11 mouse cellular contexts compared by ENCODE assay signal in genomic region chr3:144318761-144319467, GRCm38 (mm10).
DNase-seq lines count a peak whose midpoint lies in the region; ATAC-seq and TF ChIP-seq lines count a peak whose summit lies in the region.
"Had no signal": no experiment of that assay in that cellular context is flagged by ENCODE, and none has a peak within 500 bp of the region (broad histone marks: within the 10 kb centered on the region; RNA-seq: fewer than 3 reads in every experiment).

No protein-coding gene starts in this region.

- peak; percentile 35; the same call in 1 of the 2 replicates for ATAC-seq in neural tube, embryonic 11.5 days (ENCODE audit: insufficient read depth, low FRiP score, low TSS enrichment)
- ATAC-seq in midbrain, embryonic 14.5 days (ENCODE audit: low FRiP score, low TSS enrichment): peak; percentile 73
- ATAC-seq in granulocyte monocyte progenitor cell, adult 5-6 weeks (replicated peaks; ENCODE audit: poor library complexity, severe bottlenecking): no peak

- H3K4me1 ChIP-seq in neural tube, embryonic 11.5 days (ENCODE audit: control insufficient read depth, insufficient read depth, low read length): no peaks in the 10 kb centered on the region
- peaks cover 4% of the 10 kb centered on the region; the same call in 1 of the 2 replicates for H3K4me1 ChIP-seq in midbrain, embryonic 14.5 days (ENCODE audit: control insufficient read depth, insufficient read depth, low read length)
- H3K4me1 ChIP-seq in lung, adult 2 months (ENCODE audit: control insufficient read depth, insufficient read depth, low read length): no peaks in the 10 kb centered on the region

- WGBS in neural tube, embryonic 11.5 days: 53% methylated on average over 16 of the region's 16 CpGs
- WGBS in midbrain, embryonic 14.5 days: 23% methylated on average over 16 of the region's 16 CpGs
- 72% methylated on average over 16 of the region's 16 CpGs for WGBS in lung, adult 2 months

- H3K9ac ChIP-seq in neural tube, embryonic 11.5 days (ENCODE audit: low read length): no peak overlapping the region
- H3K9ac ChIP-seq in midbrain, embryonic 14.5 days (replicated peaks; ENCODE audit: low read length): no peak overlapping the region

- no peak overlapping the region for H3K27ac ChIP-seq in neural tube, embryonic 11.5 days (ENCODE audit: low read depth, low read length)
- H3K27ac ChIP-seq in midbrain, embryonic 14.5 days (replicated peaks; ENCODE audit: low read depth, low read length): peak overlapping the region; percentile 73

- no peak overlapping the region for H3K4me2 ChIP-seq in neural tube, embryonic 11.5 days (ENCODE audit: low read depth)
- H3K4me2 ChIP-seq in midbrain, embryonic 14.5 days (ENCODE audit: low read length): peak overlapping the region; percentile 35

- no peaks in the 10 kb centered on the region for H3K9me3 ChIP-seq in neural tube, embryonic 11.5 days (ENCODE audit: control insufficient read depth, low read length)
- H3K9me3 ChIP-seq in midbrain, embryonic 14.5 days (ENCODE audit: control insufficient read depth, low read length): no peaks in the 10 kb centered on the region

- TF ChIP-seq CTCF in lung, adult 2 months (IDR thresholded peaks at IDR 0.05; ENCODE audit: insufficient read depth, low read length): no peak

- no peaks in the 10 kb centered on the region for H3K36me3 ChIP-seq in neural tube, embryonic 11.5 days (ENCODE audit: control insufficient read depth, insufficient read depth, low read length)
- H3K36me3 ChIP-seq in midbrain, embryonic 14.5 days (ENCODE audit: control insufficient read depth, insufficient read depth, low read length): no peaks in the 10 kb centered on the region

- no peaks in the 10 kb centered on the region for H3K27me3 ChIP-seq in neural tube, embryonic 11.5 days (ENCODE audit: control insufficient read depth, insufficient read depth, low read length)
- no peaks in the 10 kb centered on the region for H3K27me3 ChIP-seq in midbrain, embryonic 14.5 days (ENCODE audit: control insufficient read depth, insufficient read depth, low read length)

- TF ChIP-seq POLR2A in lung, adult 2 months (IDR thresholded peaks at IDR 0.05; ENCODE audit: borderline replicate concordance, extremely low read depth, low read depth, low read length): no peak

- H3K4me3 ChIP-seq in neural tube, embryonic 11.5 days (ENCODE audit: low read depth, low read length): no peak overlapping the region
- no peak overlapping the region for H3K4me3 ChIP-seq in midbrain, embryonic 14.5 days (replicated peaks; ENCODE audit: low read depth, low read length)
- no peak overlapping the region for H3K4me3 ChIP-seq in lung, adult 2 months (replicated peaks; ENCODE audit: extremely low read depth, low read depth, low read length)
- H3K4me3 ChIP-seq: erythroblast, embryonic 14.5 days had no signal

- no peak for DNase-seq in neural tube, embryonic 11.5 days (ENCODE audit: low spot score)
- no peak for DNase-seq in neural tube, embryonic 10.5 days (ENCODE audit: extremely low spot score, low spot score)
- peak; percentile 47 to 64 for DNase-seq in layer of hippocampus, postnatal 10 days (ENCODE audit: low spot score in 2 of 2)
- peak; percentile 81 for DNase-seq in midbrain, embryonic 14.5 days
- no peak for DNase-seq in lung, adult 2 months
- DNase-seq in B cell, adult 2 months: no peak
- no peak for DNase-seq in ovary, adult 18-20 months (ENCODE audit: low spot score)
- DNase-seq: adrenal gland, adult 8-10 months; lung, adult 18-20 months had no signal

Comparison
In these comparisons a context has a peak if more than half of its experiments do, and no peak if none do; other contexts are left out.
1. DNase-seq: peak in layer of hippocampus, postnatal 10 days (2 of 2) and midbrain, embryonic 14.5 days (single experiment); none in neural tube, embryonic 11.5 days (single experiment), neural tube, embryonic 10.5 days (single experiment), lung, adult 2 months (single experiment), B cell, adult 2 months (0 of 2) and ovary, adult 18-20 months (single experiment).